Mouse (Mus musculus): ENCODE measurements around the gene Gm5678. TPM values are rescaled to one million over a fixed set of nuclear protein-coding genes. Genes with fewer than 3 reads are reported as not detected.

Gm5678 gene
- total RNA-seq, 2 experiments from 2014 or later = 1.6 to 2.5 TPM

Other genes with a start within 250 kb of the Gm5678 start
- gene Setd4, start 24.0 kb upstream of the Gm5678 start, total RNA-seq (2021) = 10 to 100 TPM; 13.7 to 14.5 TPM
- 10 to 100 TPM; 57.6 to 58.1 TPM for gene Cbr1, start 22.2 kb upstream of the Gm5678 start, total RNA-seq (2021)
- 1 to 10 TPM; 7.3 to 8.1 TPM for gene Cbr3, start 55.1 kb downstream of the Gm5678 start, total RNA-seq (2021)
- 10 to 100 TPM; 94.6 to 97.1 TPM for gene Dop1b, start 83.8 kb downstream of the Gm5678 start, total RNA-seq (2021)
- gene Morc3, start 204.0 kb downstream of the Gm5678 start, total RNA-seq (2021) = 10 to 100 TPM; 38.0 to 45.6 TPM